Mouse (Mus musculus) midbrain, embryonic 10.5 days (tissue): Measurements from ENCODE around the gene Mlc1. TPM values are rescaled to one million over a fixed set of nuclear protein-coding genes. Genes with fewer than 3 reads are reported as not detected.

Source experiments
- DNase-seq: peaks from one replicate; pipeline ENCODE4 v3.0.0-alpha.2; 2017; ENCODE audit warnings: low spot score
- H3K27ac ChIP-seq: fragments of 300-500 bp; sonication (generic); replicated peaks from 2 replicates; pipeline ENCODE4 v1.5.1; 2016; ENCODE audit warnings: mild to moderate bottlenecking
- H3K27me3 ChIP-seq: fragments of 300-500 bp; sonication (generic); 2 replicates; pipeline ENCODE4 v1.6.1; 2016; ENCODE audit warnings: low read depth, mild to moderate bottlenecking; ENCODE audit not compliant: poor library complexity, severe bottlenecking
- H3K36me3 ChIP-seq: fragments of 300-500 bp; sonication (generic); 2 replicates; pipeline ENCODE4 v1.6.1; 2016; ENCODE audit warnings: mild to moderate bottlenecking, moderate library complexity
- H3K4me1 ChIP-seq: fragments of 300-500 bp; sonication (generic); 2 replicates; pipeline ENCODE4 v1.6.1; 2016
- H3K4me3 ChIP-seq: fragments of 300-500 bp; sonication (generic); 2 replicates; pipeline ENCODE4 v1.5.1; 2016; ENCODE audit warnings: mild to moderate bottlenecking, moderate library complexity
- H3K9me3 ChIP-seq: fragments of 300-500 bp; sonication (generic); replicated peaks from 2 replicates; pipeline ENCODE4 v1.6.1; 2016; ENCODE audit warnings: mild to moderate bottlenecking
- WGBS: fragments of 180-500 bp; shearing (Covaris S2); methylation state at CpG from one replicate; pipeline ENCODE4 v1.1.7; 2016; 5-methylcytosine and 5-hydroxymethylcytosine counted together
- polyA plus RNA-seq: library from polyadenylated mRNA; unstranded; fragments of >200 nt; fragmentation: Nextera tagmentation; extraction: Ambion mirVana; gene quantifications from 2 replicates; pipeline ENCODE4 v1.2.1, GENCODE M21; 2016

The Mlc1 gene
- 4.5 and 4.9 TPM in 2 replicates for polyA plus RNA-seq

- WGBS = 14% methylated on average over 10 of the region's 10 CpGs
- DNase-seq = peak; percentile 79
- Histone ChIP-seq H3K4me3 (peak within 1 kb of the TSS; percentile 34), H3K36me3 (no peaks in the 10 kb centered on the region; the same call in 1 of the 2 replicates), H3K27ac (peak within 1 kb of the TSS; percentile 84), H3K27me3 (peaks cover 11% of the 10 kb centered on the region; the same call in 1 of the 2 replicates), H3K4me1 (peaks cover 27% of the 10 kb centered on the region), H3K9me3 (no peaks in the 10 kb centered on the region)
These were observed at the start of gene Mlc1 for GRCm38 (mm10) chr15:88978281-88979137. Mlc1 (minus strand) TSS chr15:88979007.

GRCm38 (mm10) chr15:89020492-89020891 is 41.7 kb upstream of the Mlc1 start:
- Histone ChIP-seq H3K4me3 (no peak overlapping the region), H3K9me3 (no peaks in the 10 kb centered on the region), H3K4me1 (0 out of 2 replicates have a peak, but pooled peaks cover 4% of the 10 kb centered on the region), H3K27ac (no peak overlapping the region), H3K36me3 (no peaks in the 10 kb centered on the region), H3K27me3 (no peaks in the 10 kb centered on the region)
- DNase-seq = no peak
- WGBS = 92% methylated on average over 7 of the region's 7 CpGs

- DNase-seq = no peak
- 85% methylated on average over 7 of the region's 7 CpGs for WGBS
- Histone ChIP-seq H3K4me1 (0 out of 2 replicates have a peak, but pooled peaks cover 4% of the 10 kb centered on the region), H3K27ac (no peak overlapping the region), H3K9me3 (no peaks in the 10 kb centered on the region), H3K4me3 (no peak overlapping the region), H3K36me3 (no peaks in the 10 kb centered on the region), H3K27me3 (no peaks in the 10 kb centered on the region)
These were observed 41.3 kb upstream of the Mlc1 start for GRCm38 (mm10) chr15:89020085-89020484.

GRCm38 (mm10) chr15:89016722-89017121 is 37.9 kb upstream of the Mlc1 start:
- Histone ChIP-seq H3K9me3 (no peaks in the 10 kb centered on the region), H3K4me1 (no peaks in the 10 kb centered on the region), H3K36me3 (no peaks in the 10 kb centered on the region), H3K4me3 (no peak overlapping the region), H3K27me3 (no peaks in the 10 kb centered on the region), H3K27ac (no peak overlapping the region)
- DNase-seq = no peak
- 91% methylated on average over 3 of the region's 3 CpGs for WGBS

- Histone ChIP-seq H3K27me3 (no peaks in the 10 kb centered on the region), H3K4me1 (no peaks in the 10 kb centered on the region), H3K9me3 (no peaks in the 10 kb centered on the region), H3K4me3 (no peak overlapping the region), H3K36me3 (no peaks in the 10 kb centered on the region), H3K27ac (no peak overlapping the region)
- DNase-seq = no peak
- WGBS = 86% methylated on average over 5 of the region's 5 CpGs
These were observed 29.0 kb upstream of the Mlc1 start for GRCm38 (mm10) chr15:89007781-89008180.

- H3K36me3 ChIP-seq = no peaks in the 10 kb centered on the region
- WGBS = 92% methylated on average over 7 of the region's 7 CpGs
- no peaks in the 10 kb centered on the region; the same call in 1 of the 2 replicates for H3K27me3 ChIP-seq
- no peak overlapping the region for H3K27ac ChIP-seq
- H3K4me1 ChIP-seq = no peaks in the 10 kb centered on the region
- no peak for DNase-seq
- no peaks in the 10 kb centered on the region for H3K9me3 ChIP-seq
- H3K4me3 ChIP-seq = no peak overlapping the region
These were observed 28.2 kb upstream of the Mlc1 start for GRCm38 (mm10) chr15:89007002-89007401.

- H3K27me3 ChIP-seq = no peaks in the 10 kb centered on the region; the same call in 1 of the 2 replicates
- WGBS = 80% methylated on average over 3 of the region's 3 CpGs
- no peaks in the 10 kb centered on the region for H3K4me1 ChIP-seq
- H3K9me3 ChIP-seq = no peaks in the 10 kb centered on the region
- no peak for DNase-seq
- H3K36me3 ChIP-seq = no peaks in the 10 kb centered on the region
- H3K4me3 ChIP-seq = no peak overlapping the region
- no peak overlapping the region for H3K27ac ChIP-seq
These were observed 22.4 kb upstream of the Mlc1 start for GRCm38 (mm10) chr15:89001245-89001644.

- Histone ChIP-seq H3K4me3 (no peak overlapping the region), H3K36me3 (no peaks in the 10 kb centered on the region), H3K4me1 (no peaks in the 10 kb centered on the region), H3K27ac (no peak overlapping the region), H3K9me3 (no peaks in the 10 kb centered on the region), H3K27me3 (no peaks in the 10 kb centered on the region; the same call in 1 of the 2 replicates)
- no peak for DNase-seq
- WGBS = 70% methylated on average over 2 of the region's 2 CpGs
These were observed 21.6 kb upstream of the Mlc1 start for GRCm38 (mm10) chr15:89000367-89000766.

GRCm38 (mm10) chr15:88999124-88999523 is 20.3 kb upstream of the Mlc1 start:
- Histone ChIP-seq H3K9me3 (no peaks in the 10 kb centered on the region), H3K4me3 (no peak overlapping the region), H3K27me3 (no peaks in the 10 kb centered on the region; the same call in 1 of the 2 replicates), H3K27ac (no peak overlapping the region), H3K4me1 (no peaks in the 10 kb centered on the region), H3K36me3 (no peaks in the 10 kb centered on the region)
- WGBS = 84% methylated on average over 2 of the region's 2 CpGs
- DNase-seq = no peak

GRCm38 (mm10) chr15:88998636-88999035 is 19.8 kb upstream of the Mlc1 start:
- Histone ChIP-seq H3K4me3 (no peak overlapping the region), H3K27ac (no peak overlapping the region), H3K36me3 (no peaks in the 10 kb centered on the region), H3K27me3 (no peaks in the 10 kb centered on the region; the same call in 1 of the 2 replicates), H3K4me1 (no peaks in the 10 kb centered on the region), H3K9me3 (no peaks in the 10 kb centered on the region)
- DNase-seq = no peak
- WGBS = 84% methylated on average over 8 of the region's 8 CpGs

- no peak overlapping the region for H3K4me3 ChIP-seq
- no peaks in the 10 kb centered on the region for H3K27me3 ChIP-seq
- WGBS = 84% methylated on average over 2 of the region's 2 CpGs
- H3K4me1 ChIP-seq = no peaks in the 10 kb centered on the region
- no peaks in the 10 kb centered on the region for H3K36me3 ChIP-seq
- H3K9me3 ChIP-seq = no peaks in the 10 kb centered on the region
- no peak for DNase-seq
- H3K27ac ChIP-seq = no peak overlapping the region
These were observed 10.4 kb upstream of the Mlc1 start for GRCm38 (mm10) chr15:88989236-88989635.

GRCm38 (mm10) chr15:88982534-88983079 is 3.8 kb upstream of the Mlc1 start, which contains the start of gene Mov10l1:
Mov10l1 (plus strand) TSS chr15:88982909.
- no peak within 1 kb of the TSS for H3K27ac ChIP-seq
- H3K27me3 ChIP-seq = peaks cover 4% of the 10 kb centered on the region; the same call in 1 of the 2 replicates
- WGBS = 94% methylated on average over 31 of the region's 31 CpGs
- DNase-seq = no peak
- H3K4me1 ChIP-seq = peaks cover 21% of the 10 kb centered on the region
- no peak within 1 kb of the TSS for H3K4me3 ChIP-seq
- H3K36me3 ChIP-seq = no peaks in the 10 kb centered on the region
- H3K9me3 ChIP-seq = no peaks in the 10 kb centered on the region

GRCm38 (mm10) chr15:88979138-88979446 is 285 bp upstream of the Mlc1 start:
- WGBS = 17% methylated on average over 3 of the region's 3 CpGs
- H3K36me3 ChIP-seq = no peaks in the 10 kb centered on the region; the same call in 1 of the 2 replicates
- H3K4me3 ChIP-seq = 0 out of 2 replicates have a peak overlapping the region, but pooled peaks have one; percentile 34
- no peak for DNase-seq
- H3K4me1 ChIP-seq = peaks cover 27% of the 10 kb centered on the region
- peaks cover 11% of the 10 kb centered on the region; the same call in 1 of the 2 replicates for H3K27me3 ChIP-seq
- H3K9me3 ChIP-seq = no peaks in the 10 kb centered on the region
- H3K27ac ChIP-seq = peak overlapping the region; percentile 84
